Mouse (Mus musculus): ENCODE results near the gene Auts2. TPM values are rescaled to one million over a fixed set of nuclear protein-coding genes. Genes with fewer than 3 reads are reported as not detected.

Auts2 gene
- total RNA-seq, 4 experiments from 2014 or later: 126 to 150 (median 139) TPM

DNA sequence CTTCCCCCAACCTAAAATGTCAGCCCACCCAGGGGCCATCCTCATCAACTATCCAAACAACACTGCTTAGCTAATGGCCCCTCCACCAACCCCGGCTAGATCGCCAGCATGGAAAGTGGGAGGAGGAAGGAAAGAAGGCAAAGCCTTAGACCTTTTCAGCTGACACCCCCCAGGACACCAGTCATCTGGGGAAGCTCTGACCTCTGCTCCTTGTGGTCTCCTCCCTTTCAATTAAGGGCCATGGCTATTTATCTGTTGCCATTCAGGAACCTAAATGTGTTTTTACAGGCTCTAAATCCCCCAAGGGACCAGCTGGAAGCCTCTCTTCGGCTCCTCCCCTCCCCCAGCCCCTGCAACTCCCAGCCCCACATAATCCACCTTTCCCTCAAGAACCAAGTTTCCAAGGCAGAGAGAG is 42.3 kb downstream of the Auts2 start:
- DNase-seq (ENCODE audit: low spot score in 2 of 2): no peak

DNA sequence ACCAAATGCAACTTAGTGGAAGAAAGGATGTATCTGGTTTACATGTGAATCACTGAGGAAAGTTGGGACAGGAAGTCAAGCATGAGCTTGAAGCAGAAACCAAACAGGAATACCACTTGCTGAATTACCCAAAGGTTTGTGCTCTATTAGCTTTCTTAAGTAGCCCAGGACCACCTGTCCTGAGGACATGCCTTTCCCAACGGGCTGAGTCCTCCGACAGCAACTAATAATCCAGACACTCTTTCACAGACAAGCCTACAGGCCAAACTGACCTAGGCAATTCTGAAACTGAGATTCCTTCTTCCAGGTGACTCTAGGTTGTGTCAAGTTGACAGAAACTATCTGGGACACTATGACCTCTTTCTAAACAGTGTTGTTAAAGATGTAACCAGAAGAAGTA is 44.2 kb downstream of the Auts2 start:
- DNase-seq (ENCODE audit: low spot score in 2 of 2): no peak

DNA sequence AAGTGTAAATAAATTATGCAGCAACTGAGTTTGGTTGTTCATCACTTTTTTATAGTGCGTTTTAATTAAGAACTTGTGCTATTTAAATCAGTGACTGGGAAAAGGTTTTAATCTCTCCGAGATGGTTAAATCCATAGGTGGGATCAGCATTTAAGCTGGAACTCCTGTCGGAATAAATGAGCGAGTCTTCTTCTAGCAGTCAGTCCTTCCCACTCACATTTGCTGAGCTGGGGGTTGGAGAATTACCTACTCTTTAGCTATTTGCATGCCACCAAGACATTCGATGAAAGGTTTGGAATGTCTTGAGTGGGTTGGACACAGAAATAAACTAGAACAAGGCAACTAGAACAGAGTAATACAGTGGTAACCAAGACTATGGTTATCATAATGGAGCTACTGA is 45.1 kb downstream of the Auts2 start:
- DNase-seq (ENCODE audit: low spot score in 2 of 2): no peak

DNA sequence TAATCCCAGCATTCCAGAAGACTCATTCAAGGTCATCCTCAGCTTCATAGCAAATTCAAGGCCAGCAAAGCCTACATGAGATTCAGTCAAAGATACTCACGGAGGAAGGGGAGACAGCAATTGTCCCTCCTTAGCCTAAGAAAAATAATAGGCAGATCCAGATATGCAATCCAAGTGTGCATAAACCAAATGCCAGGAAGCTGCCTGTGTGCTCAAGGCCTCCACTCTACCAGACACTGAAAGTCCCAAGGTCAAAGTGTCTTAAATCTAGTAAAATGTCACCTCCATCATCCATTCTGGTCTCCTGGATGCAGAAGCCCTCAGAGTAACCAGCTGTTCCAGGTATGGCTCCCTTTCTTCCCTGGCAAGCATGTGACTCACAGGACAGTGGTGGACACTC is 50.4 kb downstream of the Auts2 start:
- no peak for DNase-seq (ENCODE audit: low spot score in 2 of 2)

DNA sequence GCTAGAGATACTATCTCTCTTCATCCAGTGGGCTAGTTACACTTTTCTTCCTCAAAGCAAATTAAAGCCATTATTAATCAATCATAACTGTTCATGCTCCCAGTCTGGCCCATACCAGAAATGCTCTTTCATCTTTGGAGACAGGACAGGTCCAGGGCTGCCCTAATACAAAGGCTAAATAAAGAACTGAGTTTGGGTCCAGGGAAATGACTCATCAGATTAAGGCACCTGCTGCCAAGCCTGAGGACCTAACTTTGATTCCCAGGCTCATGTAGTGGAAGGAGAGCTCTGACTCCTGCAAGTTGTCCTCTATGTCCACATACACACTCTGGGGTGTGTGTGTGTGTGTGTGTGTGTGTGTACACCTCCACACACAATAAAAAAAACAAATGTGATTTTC is 51.1 kb downstream of the Auts2 start:
- no peak for DNase-seq (ENCODE audit: low spot score in 2 of 2)

DNA sequence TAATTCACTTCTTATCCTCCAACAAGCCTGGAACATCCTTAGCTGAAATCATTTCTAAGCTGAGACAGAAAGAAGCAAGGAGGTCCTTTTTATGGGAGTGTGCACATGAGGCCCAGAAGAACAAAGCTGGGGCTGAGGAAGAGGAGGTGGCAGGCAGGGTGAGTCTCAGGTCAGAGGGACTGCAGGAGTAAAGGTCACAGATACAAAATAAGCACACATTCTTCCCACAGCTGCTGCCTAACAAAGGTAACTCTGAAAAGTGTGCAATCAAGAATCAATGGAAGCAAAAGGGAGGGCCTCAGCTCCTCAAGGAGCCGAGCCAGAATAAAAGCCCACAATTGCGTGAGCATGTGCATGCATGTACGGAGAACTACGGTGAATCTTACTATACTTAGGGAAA is 51.6 kb downstream of the Auts2 start:
- no peak for DNase-seq (ENCODE audit: low spot score in 2 of 2)

DNA sequence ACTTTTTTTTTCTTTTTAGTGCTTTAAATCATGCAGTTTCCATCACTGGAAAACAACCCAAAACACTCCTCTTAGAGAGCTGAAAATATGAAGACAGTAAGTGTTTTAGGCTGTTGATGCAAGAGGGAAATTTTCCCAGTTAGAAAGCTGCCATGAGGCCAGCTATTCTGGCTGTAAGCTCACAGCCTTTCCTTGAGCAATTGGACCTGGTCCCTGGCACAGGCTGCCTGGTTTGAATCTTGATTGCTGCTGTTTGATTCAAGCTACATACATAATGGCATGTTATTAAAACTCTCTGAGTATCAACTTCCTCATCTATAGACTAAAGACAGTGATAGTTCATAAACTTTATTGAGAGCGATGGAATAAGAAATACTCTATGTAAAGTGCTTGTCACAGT is 52.8 kb downstream of the Auts2 start:
- no peak for DNase-seq (ENCODE audit: low spot score in 2 of 2)

DNA sequence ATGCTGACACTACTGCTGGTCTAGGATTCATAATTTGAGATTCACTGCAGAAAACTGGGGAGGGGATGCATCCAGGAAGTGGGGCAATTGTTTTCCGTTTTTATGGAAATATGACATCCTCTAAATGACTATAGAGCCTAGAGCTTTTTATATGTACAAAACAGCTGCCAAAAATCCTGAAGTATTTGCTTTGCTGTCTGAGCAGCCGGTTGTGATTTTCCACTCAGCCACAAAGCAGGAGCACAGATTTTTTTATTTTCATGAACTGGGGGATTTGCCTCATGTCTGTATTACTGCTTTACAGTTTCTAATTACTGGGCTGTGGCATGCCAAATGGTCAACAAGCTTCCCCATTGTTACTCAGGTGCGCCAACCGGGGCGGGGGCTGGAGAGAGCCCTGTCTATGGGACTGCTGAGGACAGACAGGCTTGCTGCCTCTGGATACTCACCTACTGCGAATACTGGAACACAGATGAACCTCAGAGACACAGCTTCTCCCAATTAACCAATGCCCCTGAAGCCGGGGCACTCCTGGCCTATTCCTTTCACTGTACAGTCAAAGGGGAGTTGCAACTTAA is 53.3 kb downstream of the Auts2 start:
- DNase-seq (ENCODE audit: low spot score in 2 of 2): peak in 1 of 2 experiments; percentile 11

DNA sequence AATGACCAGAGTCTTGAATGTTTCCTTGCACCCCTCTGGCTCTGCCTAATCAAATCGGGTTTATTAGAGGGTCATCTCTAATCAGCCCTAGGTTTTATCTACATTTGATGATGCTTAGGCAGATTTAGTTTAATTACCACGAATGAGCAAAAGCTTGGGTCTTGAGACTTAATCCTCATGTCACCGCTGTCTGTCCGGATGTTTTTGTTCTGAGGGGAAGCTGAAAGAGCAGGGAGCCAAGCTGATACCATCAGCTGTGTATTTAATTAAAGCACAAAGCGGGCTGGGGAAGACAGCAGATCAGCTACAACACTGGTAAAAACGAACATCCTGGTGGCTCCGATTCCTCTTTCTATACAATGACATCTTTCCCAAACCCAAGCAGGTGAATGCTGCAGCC is 56.3 kb downstream of the Auts2 start:
- DNase-seq (ENCODE audit: low spot score in 2 of 2): no peak

DNA sequence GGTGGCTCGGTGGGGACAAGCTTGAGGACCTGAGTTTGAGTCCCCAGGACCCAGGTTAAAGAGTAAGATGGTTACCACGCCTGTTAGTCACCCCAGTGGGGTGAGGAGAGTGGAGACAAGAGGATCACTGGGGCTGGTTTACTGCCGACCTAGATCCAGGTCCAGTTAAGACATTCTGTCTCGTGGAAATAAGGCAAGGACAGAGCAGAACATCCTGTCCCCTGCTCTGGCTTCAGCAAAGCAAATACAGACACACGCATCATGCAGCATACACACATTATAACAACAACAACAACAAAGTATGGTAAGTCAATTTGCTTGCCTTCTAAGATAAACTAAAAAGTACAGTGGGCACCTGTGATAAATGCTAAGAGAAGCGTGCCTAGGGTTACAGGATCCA is 57.1 kb downstream of the Auts2 start:
- DNase-seq (ENCODE audit: low spot score in 2 of 2): no peak

DNA sequence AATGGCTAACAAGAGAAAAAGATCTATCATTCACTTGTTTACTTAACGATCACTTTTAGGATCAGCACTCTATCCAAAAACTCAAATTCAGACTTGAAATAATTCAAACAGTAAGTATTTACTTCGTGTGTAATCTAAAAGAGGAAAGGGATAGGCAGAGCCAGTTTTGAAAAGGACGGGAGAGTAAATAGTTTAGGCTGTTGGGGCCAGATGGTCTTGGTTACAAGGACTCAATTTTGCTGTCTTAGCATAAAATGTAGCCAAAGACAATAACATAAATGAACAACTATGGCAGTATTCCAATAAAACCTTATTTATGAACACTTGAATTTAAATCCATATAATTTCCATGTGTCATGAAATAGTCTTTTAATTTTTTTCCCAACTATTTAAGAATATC is 57.7 kb downstream of the Auts2 start:
- DNase-seq (ENCODE audit: low spot score in 2 of 2): no peak

DNA sequence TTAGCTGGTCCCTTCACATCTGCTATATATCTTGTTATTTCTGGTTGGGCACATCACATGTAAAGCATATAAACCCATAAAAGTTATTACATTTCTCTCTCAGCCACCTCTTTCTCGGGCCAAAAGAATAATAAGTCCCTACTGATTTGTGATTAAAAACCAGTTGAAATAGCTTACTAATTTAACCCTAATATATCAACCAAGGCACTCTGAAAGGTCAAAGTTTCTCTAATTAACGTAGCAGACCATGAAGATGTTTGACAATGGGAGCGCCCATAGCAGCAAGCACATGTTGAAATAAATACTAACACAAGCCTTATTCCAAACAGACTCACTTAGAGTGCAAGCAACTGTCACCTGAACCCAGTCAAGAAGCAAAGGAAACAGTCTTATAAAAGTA is 61.7 kb downstream of the Auts2 start:
- DNase-seq (ENCODE audit: low spot score in 2 of 2): no peak

DNA sequence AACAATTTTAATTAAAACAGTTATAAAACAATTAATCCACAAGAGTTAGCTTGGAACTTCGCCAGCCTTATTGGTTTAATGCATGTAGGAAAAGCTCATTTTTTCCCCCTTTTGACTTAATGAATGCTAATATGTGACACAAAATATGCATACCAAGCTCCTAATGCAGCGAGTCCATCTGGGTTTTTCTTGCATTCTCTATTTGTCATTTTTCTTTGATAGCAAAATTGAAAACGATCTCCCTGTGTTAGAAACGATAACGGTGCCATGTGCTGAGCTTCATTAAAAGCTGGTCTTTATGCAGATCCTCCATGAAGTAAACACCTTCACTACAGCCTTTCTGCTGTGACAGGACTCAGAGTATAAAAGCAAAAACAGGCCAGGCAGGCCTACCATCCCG is 62.7 kb downstream of the Auts2 start:
- DNase-seq (ENCODE audit: low spot score in 2 of 2): no peak

DNA sequence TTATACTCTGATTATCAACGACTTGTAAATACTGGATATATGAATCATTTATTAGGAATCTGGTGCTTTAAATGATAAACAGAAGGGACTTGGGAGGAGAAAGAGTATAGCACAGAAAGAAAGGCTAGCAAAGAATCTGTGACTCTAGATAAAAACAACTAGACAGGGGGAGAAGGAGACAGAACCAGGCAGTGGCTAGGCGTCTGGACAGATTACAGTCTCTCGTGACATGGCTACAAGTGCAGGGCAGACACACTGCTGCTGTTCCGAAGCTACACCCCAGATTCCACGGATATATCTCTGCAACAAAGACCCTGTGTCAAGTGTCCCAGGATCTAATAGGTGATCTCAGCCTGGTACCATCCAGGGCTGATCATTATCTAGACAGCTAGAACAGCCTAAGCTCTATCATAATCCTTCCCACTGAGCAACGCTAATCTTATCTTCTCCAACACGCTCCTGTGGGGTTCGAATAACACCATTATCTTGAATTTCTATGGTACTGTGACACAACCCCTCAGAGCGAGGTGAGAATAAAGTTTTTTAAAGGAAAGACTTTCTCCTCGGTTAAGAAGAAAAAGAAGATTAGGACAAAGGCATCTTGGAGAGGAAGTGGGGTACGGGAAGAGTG is 63.8 kb downstream of the Auts2 start:
- DNase-seq (ENCODE audit: low spot score in 2 of 2): no peak

DNA sequence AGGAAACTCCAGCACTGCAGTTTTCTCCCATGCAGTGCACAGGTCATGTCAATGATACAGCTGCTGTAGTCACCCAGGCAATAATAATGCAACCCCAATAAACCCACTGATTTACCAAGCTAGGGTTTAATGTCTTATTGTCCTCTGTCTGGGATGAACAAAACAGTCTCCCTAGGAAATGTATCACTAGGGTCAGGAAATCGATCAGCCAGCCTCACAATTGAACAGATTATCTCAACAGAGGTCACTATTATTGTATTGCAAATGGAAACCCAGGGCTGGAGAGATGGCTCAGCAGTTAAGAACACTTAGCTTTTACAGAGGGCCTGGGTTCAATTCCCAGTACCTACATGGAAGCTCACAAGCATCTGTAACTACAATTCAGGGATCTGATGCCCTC is 65.6 kb downstream of the Auts2 start:
- no peak for DNase-seq (ENCODE audit: low spot score in 2 of 2)

DNA sequence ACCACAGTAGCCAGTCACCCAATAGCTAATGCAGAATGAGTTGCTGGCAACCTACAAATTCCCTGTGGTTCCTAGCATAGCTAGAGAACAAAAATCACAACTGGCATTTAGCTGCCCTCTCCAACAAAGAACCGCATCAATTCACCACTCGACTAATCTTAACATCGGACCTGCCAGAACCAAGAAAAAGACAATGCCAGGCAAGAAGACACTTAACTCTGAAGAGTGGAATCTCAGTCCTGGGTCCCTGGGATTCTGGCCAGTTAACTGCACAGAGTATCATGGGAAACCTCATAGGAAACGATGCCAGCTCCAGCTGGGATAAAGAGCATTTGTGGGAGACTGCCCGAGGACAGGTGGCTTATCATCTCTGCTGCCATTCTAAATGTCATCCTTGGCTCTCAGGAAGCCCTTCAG is 70.2 kb downstream of the Auts2 start:
- no peak for DNase-seq (ENCODE audit: low spot score in 2 of 2)

DNA sequence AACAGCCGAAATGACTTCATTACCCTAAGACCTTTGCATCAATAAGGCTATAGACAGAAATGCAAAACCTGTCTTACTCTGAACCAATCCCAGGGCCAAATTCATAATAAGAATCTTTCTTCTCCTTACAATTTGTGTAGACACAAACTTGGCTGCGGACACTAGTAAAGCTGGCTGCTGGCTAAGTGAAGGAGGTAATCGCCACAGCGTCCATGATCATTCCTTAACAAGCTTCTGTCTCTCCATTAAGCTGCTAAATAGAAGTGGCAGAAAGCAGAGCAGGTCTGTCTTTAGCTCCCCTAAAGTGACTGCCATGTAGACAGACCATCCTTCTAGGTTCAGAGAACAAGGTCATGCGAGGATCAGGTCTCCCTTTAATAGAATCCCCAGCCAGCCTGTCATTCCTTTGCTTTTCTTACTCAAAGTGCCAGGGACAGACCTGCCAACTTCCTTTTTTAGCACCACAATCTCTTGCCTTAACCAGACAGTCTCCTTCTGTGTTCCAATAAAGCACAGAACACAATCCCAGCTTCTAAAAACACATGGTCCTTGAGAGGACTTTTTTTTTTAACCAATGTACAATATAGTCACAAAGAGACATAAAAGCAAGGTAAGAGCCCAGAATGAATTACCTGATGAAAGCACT is 70.8 kb downstream of the Auts2 start:
- DNase-seq (ENCODE audit: low spot score in 2 of 2): no peak

DNA sequence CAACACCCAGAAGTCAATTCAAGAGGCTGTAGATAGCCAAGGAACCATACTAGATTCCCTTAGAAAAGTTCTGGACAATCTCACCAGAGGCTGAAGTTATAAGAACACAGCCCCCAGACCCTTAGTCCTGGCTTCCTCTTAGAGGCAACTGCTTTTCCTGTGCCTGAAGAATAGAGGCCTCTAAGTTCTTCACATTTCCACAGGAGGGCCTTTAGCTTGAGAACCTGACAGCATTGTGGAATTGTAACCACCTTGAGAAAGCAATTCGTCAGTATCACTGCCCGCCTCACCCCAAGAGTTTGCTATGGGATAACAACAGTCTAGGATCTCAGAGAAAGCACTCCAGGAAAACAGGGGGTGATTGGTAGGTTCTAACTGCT is 75.8 kb downstream of the Auts2 start:
- DNase-seq (ENCODE audit: low spot score in 2 of 2): no peak

DNA sequence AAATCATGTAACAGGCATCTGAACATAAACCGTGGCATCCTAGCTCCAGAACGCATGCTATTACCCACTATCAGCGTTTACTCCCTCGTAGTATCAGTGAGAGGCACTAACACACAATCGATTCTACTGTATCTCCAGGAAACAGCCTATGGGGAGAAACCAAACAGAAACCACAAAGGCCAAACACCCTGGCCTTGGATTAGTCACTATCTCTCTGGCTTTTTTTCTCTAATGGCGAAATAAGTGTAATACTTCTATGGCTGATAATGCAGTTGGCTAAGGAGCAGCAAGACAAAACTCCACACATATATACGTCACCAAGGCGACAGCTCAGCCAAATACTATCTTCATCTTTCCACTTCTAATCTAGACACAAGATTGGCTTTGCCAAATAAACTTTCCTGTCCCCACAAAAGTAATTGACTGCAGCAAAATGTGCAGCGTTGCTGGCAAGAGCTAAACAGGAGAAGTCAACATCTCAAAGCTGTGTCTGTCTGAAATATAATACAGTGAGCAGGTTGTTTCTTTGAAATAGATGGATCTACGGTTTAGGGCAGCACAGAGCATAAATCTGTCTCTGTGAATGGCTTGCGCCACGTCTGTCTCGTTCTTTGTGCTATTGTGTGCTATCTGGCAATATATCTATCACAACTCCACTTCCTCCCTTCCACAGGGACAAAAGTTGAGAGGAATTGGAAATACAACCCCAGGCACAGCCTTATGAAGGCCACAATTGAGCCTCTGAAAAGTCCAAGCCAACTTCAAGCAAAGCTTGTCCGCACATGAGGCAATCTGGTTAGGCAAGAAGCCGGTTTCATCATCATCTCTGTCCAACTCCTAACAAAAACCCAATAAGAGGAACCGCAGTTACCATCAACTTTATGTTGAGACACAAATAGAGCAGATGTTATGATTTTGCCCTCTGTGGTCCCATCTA is 76.4 kb downstream of the Auts2 start:
- no peak for DNase-seq (ENCODE audit: low spot score in 2 of 2)

DNA sequence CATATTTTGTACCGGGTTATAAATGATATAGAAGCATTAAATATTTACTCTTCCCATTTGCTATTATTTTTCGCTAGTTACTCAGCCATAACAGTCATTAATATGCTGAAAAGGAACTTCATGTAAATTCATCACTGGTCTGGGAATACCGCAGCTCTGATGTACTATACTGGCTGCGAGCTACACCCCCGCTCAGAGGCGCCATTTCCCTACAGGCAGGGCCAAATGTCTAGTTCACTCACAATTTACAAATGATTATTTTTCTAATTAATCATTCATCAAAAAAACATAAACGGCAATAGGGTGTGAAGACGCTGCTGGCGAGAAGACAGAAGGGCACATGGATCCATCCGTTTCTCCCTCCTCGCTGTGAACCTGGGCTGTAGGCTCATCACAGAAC is 80.6 kb downstream of the Auts2 start:
- DNase-seq (ENCODE audit: low spot score in 2 of 2): no peak

DNA sequence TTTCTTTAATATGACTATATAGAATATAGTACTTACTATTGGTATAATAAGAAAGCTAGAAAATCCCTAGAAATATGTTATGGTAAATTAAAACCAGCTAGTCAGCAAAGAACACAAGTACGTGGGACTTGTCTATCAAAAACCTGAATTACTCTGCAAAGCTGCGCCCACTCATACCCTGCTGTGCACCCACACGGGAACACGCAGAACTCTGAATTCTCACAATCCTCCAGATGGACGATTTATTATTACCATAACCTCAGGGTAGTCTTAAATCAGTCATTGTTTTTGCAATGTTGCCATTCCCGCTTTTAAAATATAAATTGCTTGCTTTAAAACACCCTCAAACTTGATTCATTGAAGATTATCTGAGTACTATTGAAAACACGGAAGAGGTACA is 84.6 kb downstream of the Auts2 start:
- peak; percentile 71 to 76 for DNase-seq (ENCODE audit: low spot score in 2 of 2)

DNA sequence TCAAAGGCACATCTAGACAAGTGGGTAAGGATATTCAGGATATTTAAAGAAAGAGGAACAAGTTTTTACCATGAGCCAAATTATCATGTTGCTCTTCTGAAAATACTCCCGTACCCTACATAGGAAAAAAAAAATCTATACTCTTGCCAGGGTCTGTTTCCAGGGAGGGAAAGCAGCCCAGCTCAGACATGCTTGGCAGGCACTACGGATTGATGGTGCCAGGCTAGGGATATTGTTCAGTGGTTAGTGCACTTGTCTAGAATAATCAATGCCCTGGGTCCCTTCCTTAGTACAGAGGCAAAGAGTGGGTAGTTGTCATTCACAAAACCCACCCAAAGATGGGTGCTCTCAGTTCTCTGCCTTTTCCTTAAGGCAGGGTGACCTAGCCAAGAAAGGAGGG is 90.8 kb downstream of the Auts2 start:
- no peak for DNase-seq (ENCODE audit: low spot score in 2 of 2)

Data from layer of hippocampus, adult 8-10 months (tissue).